Mouse (Mus musculus): Measurements from ENCODE around the gene Gan. TPM values are rescaled to one million over a fixed set of nuclear protein-coding genes. Genes with fewer than 3 reads are reported as not detected.

Gan gene
- total RNA-seq, 1 experiment, result 7.9 TPM

- H3K4me3 ChIP-seq (ENCODE audit: insufficient read depth in 1 of 2, low read depth in 1 of 2, low read length in 2 of 2, poor library complexity in 1 of 2, severe bottlenecking in 1 of 2), result no peak overlapping the region
- no peaks in the 10 kb centered on the region for H3K9me3 ChIP-seq (ENCODE audit: control insufficient read depth, insufficient read depth, low read depth, low read length)
- TF ChIP-seq HCFC1 (IDR thresholded peaks at IDR 0.05; ENCODE audit: borderline replicate concordance, insufficient read depth, low read length) (no peak), CHD2 (IDR thresholded peaks at IDR 0.05; ENCODE audit: low read depth, low read length) (no peak), ZNF384 (IDR thresholded peaks at IDR 0.05; ENCODE audit: low read depth, low read length) (no peak), MAFK (IDR thresholded peaks at IDR 0.05; ENCODE audit: insufficient read depth, low read depth, low read length) (no peak), ZC3H11A (IDR thresholded peaks at IDR 0.05; ENCODE audit: borderline replicate concordance, low read depth, low read length) (no peak)
- H3K36me3 ChIP-seq (ENCODE audit: control insufficient read depth, insufficient read depth, low read length, poor library complexity, severe bottlenecking), result no peaks in the 10 kb centered on the region
- in situ Hi-C loops (cut with MboI; ENCODE audit: low sequenced_read_pairs in 2 of 2, unreplicated experiment in 2 of 2), result no loop called here
- peaks cover 0 to 3% of the 10 kb centered on the region in 2 experiments; a peak in 1 of 4 replicates for H3K4me1 ChIP-seq (ENCODE audit: control insufficient read depth in 2 of 2, insufficient read depth in 2 of 2, low read length in 2 of 2, poor library complexity in 1 of 2)
- H3K9ac ChIP-seq (ENCODE audit: insufficient read depth, low read depth, low read length, poor library complexity, severe bottlenecking), result no peak overlapping the region
- DNase-seq (ENCODE audit: low read depth, low spot score), result no peak
- no peak overlapping the region for H3K27ac ChIP-seq (ENCODE audit: insufficient read depth, low read depth, low read length, poor library complexity, severe bottlenecking)
Observed at GRCm38 (mm10) chr8:117252650-117253049, 94.7 kb downstream of the Gan start.

- TF ChIP-seq ZNF384 (IDR thresholded peaks at IDR 0.05; ENCODE audit: low read depth, low read length) (no peak), ZC3H11A (IDR thresholded peaks at IDR 0.05; ENCODE audit: borderline replicate concordance, low read depth, low read length) (peak; percentile 26; the same call in 1 of the 2 replicates)
- Histone ChIP-seq H3K27ac (ENCODE audit: insufficient read depth, low read depth, low read length, poor library complexity, severe bottlenecking) (no peak overlapping the region), H3K9ac (ENCODE audit: insufficient read depth, low read depth, low read length, poor library complexity, severe bottlenecking) (no peak overlapping the region), H3K4me1 (ENCODE audit: control insufficient read depth in 2 of 2, insufficient read depth in 2 of 2, low read length in 2 of 2, poor library complexity in 1 of 2) (peaks cover 0 to 7% of the 10 kb centered on the region in 2 experiments; a peak in 1 of 4 replicates), H3K4me3 (ENCODE audit: insufficient read depth in 1 of 2, low read depth in 1 of 2, low read length in 2 of 2, poor library complexity in 1 of 2, severe bottlenecking in 1 of 2) (no peak overlapping the region), H3K36me3 (ENCODE audit: control insufficient read depth, insufficient read depth, low read length, poor library complexity, severe bottlenecking) (peaks cover 2% of the 10 kb centered on the region; the same call in 1 of the 2 replicates), H3K9me3 (ENCODE audit: control insufficient read depth, insufficient read depth, low read depth, low read length) (no peaks in the 10 kb centered on the region)
- in situ Hi-C loops (cut with MboI; ENCODE audit: low sequenced_read_pairs in 2 of 2, unreplicated experiment in 2 of 2), result no loop called here
- DNase-seq (ENCODE audit: low read depth, low spot score), result peak; percentile 22
Observed at GRCm38 (mm10) chr8:117253390-117254269, 95.7 kb downstream of the Gan start.

GRCm38 (mm10) chr8:117254496-117254895 is 96.6 kb downstream of the Gan start:
- Histone ChIP-seq H3K9me3 (ENCODE audit: control insufficient read depth, insufficient read depth, low read depth, low read length) (no peaks in the 10 kb centered on the region), H3K4me3 (ENCODE audit: insufficient read depth in 1 of 2, low read depth in 1 of 2, low read length in 2 of 2, poor library complexity in 1 of 2, severe bottlenecking in 1 of 2) (no peak overlapping the region), H3K9ac (ENCODE audit: insufficient read depth, low read depth, low read length, poor library complexity, severe bottlenecking) (no peak overlapping the region), H3K27ac (ENCODE audit: insufficient read depth, low read depth, low read length, poor library complexity, severe bottlenecking) (no peak overlapping the region), H3K4me1 (ENCODE audit: control insufficient read depth in 2 of 2, insufficient read depth in 2 of 2, low read length in 2 of 2, poor library complexity in 1 of 2) (peaks cover 0 to 13% of the 10 kb centered on the region in 2 experiments; a peak in 3 of 4 replicates), H3K36me3 (ENCODE audit: control insufficient read depth, insufficient read depth, low read length, poor library complexity, severe bottlenecking) (peaks cover 2% of the 10 kb centered on the region; the same call in 1 of the 2 replicates)
- TF ChIP-seq CHD2 (IDR thresholded peaks at IDR 0.05; ENCODE audit: low read depth, low read length) (no peak), HCFC1 (IDR thresholded peaks at IDR 0.05; ENCODE audit: borderline replicate concordance, insufficient read depth, low read length) (no peak), MAFK (IDR thresholded peaks at IDR 0.05; ENCODE audit: insufficient read depth, low read depth, low read length) (no peak), ZC3H11A (IDR thresholded peaks at IDR 0.05; ENCODE audit: borderline replicate concordance, low read depth, low read length) (no peak), ZNF384 (IDR thresholded peaks at IDR 0.05; ENCODE audit: low read depth, low read length) (no peak)
- in situ Hi-C loops (cut with MboI; ENCODE audit: low sequenced_read_pairs in 2 of 2, unreplicated experiment in 2 of 2), result no loop called here
- no peak for DNase-seq (ENCODE audit: low read depth, low spot score)

GRCm38 (mm10) chr8:117256292-117256938 is 98.5 kb downstream of the Gan start:
- Histone ChIP-seq H3K9ac (ENCODE audit: insufficient read depth, low read depth, low read length, poor library complexity, severe bottlenecking) (peak overlapping the region; percentile 89), H3K9me3 (ENCODE audit: control insufficient read depth, insufficient read depth, low read depth, low read length) (no peaks in the 10 kb centered on the region), H3K36me3 (ENCODE audit: control insufficient read depth, insufficient read depth, low read length, poor library complexity, severe bottlenecking) (peaks cover 2% of the 10 kb centered on the region; the same call in 1 of the 2 replicates), H3K4me3 (ENCODE audit: insufficient read depth in 1 of 2, low read depth in 1 of 2, low read length in 2 of 2, poor library complexity in 1 of 2, severe bottlenecking in 1 of 2) (peak overlapping the region; percentile 92 to 96), H3K4me1 (ENCODE audit: control insufficient read depth in 2 of 2, insufficient read depth in 2 of 2, low read length in 2 of 2, poor library complexity in 1 of 2) (peaks cover 0 to 26% of the 10 kb centered on the region in 2 experiments; a peak in 3 of 4 replicates), H3K27ac (ENCODE audit: insufficient read depth, low read depth, low read length, poor library complexity, severe bottlenecking) (peak overlapping the region; percentile 67)
- in situ Hi-C loops (cut with MboI; ENCODE audit: low sequenced_read_pairs in 2 of 2, unreplicated experiment in 2 of 2), result no loop called here
- no peak for TF ChIP-seq HCFC1 (IDR thresholded peaks at IDR 0.05; ENCODE audit: borderline replicate concordance, insufficient read depth, low read length)
- no peak for TF ChIP-seq CHD2 (IDR thresholded peaks at IDR 0.05; ENCODE audit: low read depth, low read length)
- TF ChIP-seq ZC3H11A (IDR thresholded peaks at IDR 0.05; ENCODE audit: borderline replicate concordance, low read depth, low read length), result no peak
- no peak for TF ChIP-seq MAFK (IDR thresholded peaks at IDR 0.05; ENCODE audit: insufficient read depth, low read depth, low read length)
- TF ChIP-seq ZNF384 (IDR thresholded peaks at IDR 0.05; ENCODE audit: low read depth, low read length), result no peak
- DNase-seq (ENCODE audit: low read depth, low spot score), result peak; percentile 66
